Mouse (Mus musculus) heart, postnatal 4 days (tissue): Measurements from ENCODE around the gene Sema5b. TPM values are rescaled to one million over a fixed set of nuclear protein-coding genes. Genes with fewer than 3 reads are reported as not detected.
A peak's percentile ranks its signal among the peaks of the same experiment; 100 is the strongest.
"Not testable (repeated sequence)": the region's sequence is repeated elsewhere in the genome, so short reads cannot be mapped to it uniquely, and the experiment has no call there.

Experiments used
- DNase-seq: peaks from one replicate; pipeline ENCODE4 v3.0.0; 2021
- total RNA-seq, 2 experiments: library from RNA; stranded (reverse); gene quantifications; 2 replicates each; pipeline ENCODE4 v1.2.3; 2021

Gene Sema5b
- total RNA-seq, 2 experiments from 2014 or later: 2.1 to 2.8 TPM

DNA sequence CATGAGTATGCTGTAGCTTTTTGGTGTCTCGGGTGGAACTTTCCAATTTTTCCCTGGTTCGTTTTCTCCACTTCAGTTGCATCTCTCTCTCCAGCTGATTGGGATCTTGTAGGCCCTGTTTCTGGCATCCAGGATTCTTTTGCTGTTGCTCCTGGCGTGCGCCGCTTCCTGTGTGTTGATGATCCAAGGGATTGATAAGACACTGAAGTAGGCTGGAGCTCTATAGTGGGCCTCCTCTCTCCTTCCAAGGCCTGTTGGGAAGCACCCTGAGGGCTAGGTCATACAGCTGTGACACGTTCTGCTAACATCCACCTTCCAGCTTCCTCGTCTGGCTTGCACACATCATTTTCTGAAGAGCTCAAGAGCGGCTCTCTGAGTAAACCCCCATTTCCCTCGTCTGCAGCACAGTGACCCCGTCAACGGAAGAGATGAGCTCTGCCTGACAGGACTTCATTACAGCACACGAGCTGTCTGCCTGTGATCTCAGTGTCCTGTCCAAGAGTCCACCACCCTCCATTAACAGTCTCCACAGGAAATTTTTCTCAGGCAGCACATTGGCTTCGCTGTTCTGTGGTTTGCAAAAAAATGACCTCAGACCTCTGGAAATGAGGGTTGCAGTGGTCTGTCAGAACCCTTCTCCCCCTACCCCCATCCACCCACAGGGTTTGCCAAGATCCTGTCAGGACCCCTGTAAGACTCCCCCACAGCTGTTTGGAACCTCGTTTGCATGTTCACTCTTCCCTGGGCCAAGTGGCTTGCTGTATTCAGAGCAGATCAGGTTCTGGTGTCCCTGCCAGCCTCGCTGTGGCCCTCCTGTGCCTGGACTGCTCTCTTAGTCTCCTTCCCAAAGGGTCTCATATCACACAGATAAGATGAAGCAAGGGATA lies 14.9 kb downstream of the Sema5b start:
- DNase-seq: no peak

DNA sequence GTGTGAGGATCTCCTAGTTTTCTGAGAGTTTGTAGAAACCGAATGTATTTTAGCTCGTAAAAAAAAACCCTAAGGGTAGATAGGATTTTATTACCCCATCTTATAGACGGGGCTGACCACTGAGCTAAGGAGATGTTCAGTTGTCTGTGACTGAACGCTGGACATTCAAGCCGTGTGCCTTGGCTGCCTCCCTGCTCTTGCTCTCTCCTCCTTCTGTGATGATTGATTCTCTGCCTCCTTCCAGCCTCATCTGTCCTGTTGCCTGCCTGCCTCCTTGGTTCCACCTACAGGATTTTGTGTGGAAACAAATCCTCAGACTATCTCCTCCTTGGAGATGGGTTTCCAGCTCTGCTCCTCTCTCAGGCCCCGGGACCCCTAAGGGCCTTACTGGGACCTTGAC lies 16.1 kb downstream of the Sema5b start:
- no peak for DNase-seq

DNA sequence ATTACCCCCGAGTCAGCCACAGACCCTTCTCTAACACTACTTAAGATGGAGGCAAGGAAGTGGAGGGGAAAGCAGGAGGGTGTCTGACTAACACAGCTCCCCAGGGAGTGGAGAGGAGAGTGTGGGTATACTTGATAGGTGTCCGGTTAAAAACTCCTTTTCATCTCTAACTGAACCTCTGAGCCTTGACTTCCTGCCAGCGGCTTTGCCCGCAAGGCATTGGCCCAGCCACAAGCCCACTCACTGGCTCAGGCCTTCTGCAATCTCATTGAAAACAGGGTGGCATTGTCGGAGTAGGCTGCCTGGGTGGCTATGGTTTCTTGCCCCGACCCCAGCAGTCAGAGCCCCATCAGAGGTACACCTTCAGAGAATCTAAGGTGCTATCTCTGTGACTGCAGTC lies 20.6 kb downstream of the Sema5b start:
- no peak for DNase-seq

- no peak for DNase-seq
These were observed 23.4 kb downstream of the Sema5b start for GRCm38 (mm10) chr16:35564246-35564905.

DNA sequence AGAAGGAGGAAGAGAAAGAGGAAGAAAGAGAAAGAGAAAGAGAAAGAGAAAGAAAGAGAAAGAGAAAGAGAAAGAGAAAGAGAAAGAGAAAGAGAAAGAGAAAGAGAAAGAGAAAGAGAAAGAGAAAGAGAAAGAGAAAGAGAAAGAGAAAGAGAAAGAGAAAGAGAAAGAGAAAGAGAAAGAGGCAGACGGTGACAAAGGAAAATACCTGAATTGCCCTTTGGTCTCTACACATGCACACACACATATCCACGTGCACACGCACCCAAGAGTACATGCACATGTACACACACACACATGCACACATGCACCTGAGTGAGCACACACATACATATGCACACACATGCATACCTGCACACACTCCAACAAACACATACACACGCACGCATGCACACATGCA lies 24.7 kb downstream of the Sema5b start:
- not testable (repeated sequence) for DNase-seq

- no peak for DNase-seq
These were observed 27.4 kb downstream of the Sema5b start for GRCm38 (mm10) chr16:35568225-35568880.

DNA sequence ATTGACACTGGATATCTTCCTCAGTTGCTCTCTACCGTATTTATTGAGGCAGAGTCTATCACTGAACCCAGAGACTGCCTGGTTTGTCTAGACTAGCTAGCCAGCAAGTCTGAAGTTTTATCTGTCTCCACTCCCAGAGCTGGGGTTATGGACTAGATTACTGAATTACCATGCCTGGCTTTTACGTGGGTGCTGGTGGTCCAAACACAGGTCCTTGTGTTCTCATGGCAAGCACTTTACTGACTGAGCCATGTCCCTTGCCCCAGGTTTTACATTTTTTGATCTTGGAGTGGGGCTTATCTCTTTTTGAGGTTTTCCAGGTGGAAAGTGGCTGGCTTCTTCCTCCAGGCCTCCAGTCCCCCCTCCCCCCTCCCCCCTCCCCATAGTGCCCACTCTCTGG lies 28.4 kb downstream of the Sema5b start:
- no peak for DNase-seq

GRCm38 (mm10) chr16:35569758-35570157 lies 28.8 kb downstream of the Sema5b start:
- no peak for DNase-seq

- no peak for DNase-seq
These were observed 29.7 kb downstream of the Sema5b start for GRCm38 (mm10) chr16:35570627-35571026.

DNA sequence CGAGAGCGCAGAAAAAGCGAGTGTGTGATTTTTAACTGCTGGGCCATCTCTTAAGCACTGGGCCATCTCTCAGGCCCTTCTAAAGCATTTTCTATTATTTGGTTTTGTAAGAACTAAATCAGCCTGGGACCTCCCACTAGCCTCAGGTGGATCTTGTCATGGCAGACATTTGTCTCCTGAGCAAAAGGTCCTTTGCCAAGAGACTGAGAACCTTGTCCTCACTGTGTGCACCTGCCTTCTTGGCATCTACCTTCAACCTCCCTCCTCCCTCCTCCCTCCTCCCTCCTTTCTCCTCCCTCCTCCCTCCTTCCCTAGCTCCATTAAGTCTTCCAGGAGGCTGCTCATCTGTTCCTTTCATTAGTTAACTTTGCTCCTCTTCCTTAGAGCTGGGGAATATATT lies 32.6 kb downstream of the Sema5b start:
- DNase-seq: no peak

- no peak for DNase-seq
These were observed 36.4 kb downstream of the Sema5b start for GRCm38 (mm10) chr16:35577181-35577941.

DNA sequence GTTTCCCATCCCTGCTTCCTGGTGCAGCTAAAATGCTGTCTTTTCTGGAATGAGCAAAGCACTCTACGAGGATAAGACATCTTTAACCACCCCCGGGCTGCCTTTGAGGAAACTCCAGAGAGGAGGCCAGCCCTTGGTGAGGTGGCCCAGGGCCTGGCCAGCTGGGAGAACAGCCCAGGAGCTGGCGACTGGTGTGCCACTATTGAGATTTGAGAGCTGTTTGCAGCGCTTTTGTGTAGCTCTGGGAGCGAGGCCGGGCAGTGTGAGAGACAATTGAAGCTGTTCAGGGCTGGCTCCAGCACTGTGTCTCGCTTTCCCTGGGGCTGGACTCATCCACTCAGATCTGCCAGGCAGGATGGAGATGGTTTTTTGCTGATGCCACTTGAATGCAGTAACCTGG lies 40.4 kb downstream of the Sema5b start:
- no peak for DNase-seq

DNA sequence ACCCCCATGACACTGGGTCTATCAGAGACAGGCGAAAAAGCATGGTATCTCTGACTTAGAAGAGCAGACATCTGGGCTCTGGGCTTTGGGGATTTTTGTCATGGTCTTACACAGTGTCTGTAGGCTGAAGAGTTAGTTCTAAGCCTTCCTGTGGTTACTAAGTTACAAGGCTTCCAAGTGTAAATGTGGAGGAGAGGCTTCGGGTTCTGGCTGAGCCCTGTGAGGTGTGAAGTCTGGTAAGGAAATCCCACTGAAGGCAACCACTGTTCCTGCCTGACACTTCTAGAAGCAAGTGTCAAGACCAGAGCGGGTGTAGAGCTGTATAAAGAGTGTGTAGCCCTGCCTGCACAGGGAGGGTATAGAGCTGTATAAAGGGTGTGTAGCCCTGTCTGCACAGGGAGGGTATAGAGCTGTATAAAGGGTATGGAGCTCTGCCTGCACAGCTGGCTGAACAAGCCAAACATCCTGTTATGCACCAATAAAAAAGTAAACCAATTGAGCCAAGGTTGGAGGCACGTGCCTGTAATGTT lies 42.7 kb downstream of the Sema5b start:
- no peak for DNase-seq

DNA sequence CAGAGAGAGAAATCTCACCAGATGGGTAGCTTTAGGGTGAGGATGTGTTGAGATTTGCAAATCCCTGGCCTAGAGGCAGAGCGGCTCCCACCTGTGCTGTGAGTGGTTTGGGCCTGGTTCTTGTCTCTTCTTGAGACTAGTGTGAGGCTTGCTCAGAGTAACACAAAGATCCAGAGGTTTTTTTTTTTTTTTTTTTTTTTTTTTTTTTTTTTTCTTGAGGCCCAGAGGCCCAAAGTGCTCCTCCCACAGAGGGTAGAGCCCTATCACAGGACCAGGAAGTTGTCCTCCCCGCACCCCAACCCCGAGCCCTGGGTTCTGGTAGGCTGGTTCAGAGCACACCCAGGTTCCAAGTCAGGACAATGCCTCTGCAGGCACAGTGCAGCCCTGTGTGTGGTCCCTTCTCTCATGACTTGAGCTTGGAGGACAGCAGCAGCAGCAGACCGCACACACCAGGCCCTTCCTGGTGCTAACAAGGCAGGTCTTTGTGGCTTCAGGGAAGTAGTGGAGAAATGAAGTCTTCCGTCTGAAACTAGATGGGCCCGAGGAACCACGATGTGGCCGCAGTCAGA lies 44.3 kb downstream of the Sema5b start:
- no peak for DNase-seq

GRCm38 (mm10) chr16:35587046-35587779 lies 46.3 kb downstream of the Sema5b start:
- no peak for DNase-seq

- no peak for DNase-seq
These were observed 47.0 kb downstream of the Sema5b start for GRCm38 (mm10) chr16:35587866-35588465.

DNA sequence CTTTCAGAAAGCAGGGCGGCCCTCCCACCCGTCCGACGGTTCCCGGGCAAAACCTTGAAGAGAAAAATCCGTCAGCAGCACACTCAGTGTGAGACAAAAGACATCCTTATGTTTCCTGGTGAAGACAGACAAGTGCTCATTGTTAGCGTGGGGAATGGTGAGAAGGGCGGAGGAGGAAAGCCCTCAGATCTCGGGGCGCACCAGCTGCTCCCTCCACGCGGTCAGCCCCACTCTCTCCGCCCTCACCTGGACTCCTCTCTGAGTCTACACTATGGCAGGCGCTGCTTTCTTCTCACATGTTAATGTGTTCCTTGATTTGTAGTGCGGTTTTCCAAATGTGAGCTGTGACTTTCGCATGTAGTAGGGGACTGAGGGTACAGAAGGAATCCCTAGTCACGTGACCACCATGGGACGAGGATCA lies 47.8 kb downstream of the Sema5b start:
- DNase-seq: no peak

DNA sequence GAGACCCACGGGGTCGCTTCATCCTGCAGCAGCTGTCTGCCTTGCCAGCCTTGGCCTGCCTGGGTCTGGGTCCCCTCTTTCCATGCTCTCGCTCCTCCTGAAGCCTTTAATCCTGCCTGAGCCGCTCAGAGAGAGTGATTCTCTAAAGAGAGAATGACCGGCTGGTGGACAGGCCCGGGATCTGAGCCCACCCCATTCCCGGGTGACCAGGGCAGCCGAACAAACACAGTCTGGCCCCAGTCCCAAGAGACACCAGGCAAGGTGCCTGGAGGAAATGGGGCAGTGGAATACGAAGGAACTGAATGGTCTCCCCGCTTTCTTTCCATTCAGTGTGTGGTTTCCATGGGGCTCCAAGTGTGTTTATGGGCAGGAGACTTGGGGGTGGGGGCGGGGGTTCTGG lies 50.8 kb downstream of the Sema5b start:
- no peak for DNase-seq

DNA sequence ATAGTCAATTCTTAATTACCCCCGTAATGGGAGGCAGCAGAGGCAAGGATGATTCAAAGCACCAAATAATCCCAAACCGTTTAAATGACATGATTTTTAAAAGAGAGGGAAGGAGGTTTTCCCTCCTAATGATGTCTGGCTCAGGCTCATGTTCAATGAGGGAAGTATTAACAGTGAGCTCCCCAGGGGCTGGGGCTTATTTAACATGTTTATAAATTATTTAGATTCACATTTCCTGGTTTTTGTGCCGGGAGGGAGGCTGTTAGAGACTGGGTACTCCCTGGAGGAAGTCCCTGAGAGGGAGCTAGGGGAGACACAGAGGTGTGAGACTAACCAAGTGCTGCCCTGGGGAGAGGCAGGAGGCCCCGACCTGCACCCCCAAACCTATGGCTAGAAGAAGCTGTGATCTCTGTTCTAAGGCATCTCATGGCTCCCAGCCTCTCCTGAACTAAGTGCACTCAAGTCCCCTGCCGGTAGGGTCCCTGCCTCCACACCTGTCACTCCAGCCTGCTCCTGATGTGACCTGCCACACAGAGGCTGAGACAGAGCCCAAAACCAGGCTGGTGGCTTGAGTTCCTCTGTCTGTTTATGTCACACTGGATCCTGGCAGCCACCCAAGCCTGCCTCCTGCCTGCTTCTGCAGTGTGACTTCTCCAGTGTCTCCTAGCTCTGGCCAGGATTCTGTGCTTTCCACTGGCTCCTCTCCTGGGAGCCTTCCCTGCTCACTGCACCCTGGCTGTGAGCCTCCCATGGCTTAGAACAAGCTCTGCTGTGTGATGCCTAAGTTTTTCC lies 51.5 kb downstream of the Sema5b start:
- DNase-seq: peak; percentile 69

- DNase-seq: no peak
These were observed 52.5 kb downstream of the Sema5b start for GRCm38 (mm10) chr16:35593474-35593873.
